Mouse (Mus musculus) ovary, postnatal 36 days (tissue): ENCODE measurements around the gene Scp2.
"Not testable (repeated sequence)": the region's sequence is repeated elsewhere in the genome, so short reads cannot be mapped to it uniquely, and the experiment has no call there.

Experiments used
- DNase-seq: peaks from one replicate; pipeline ENCODE4 v3.0.0; 2022; ENCODE audit warnings: low spot score, mixed read lengths

The Scp2 gene

GRCm38 (mm10) chr4:108096345-108096744 is 48.5 kb downstream of the Scp2 start, which contains the start of gene Podn:
Gene Podn, minus strand, starts transcription at chr4:108096445.
- no peak for DNase-seq

GRCm38 (mm10) chr4:108092741-108093397 is 51.9 kb downstream of the Scp2 start:
- no peak for DNase-seq

- DNase-seq: no peak
These were observed 60.8 kb downstream of the Scp2 start for GRCm38 (mm10) chr4:108083993-108084392.

- DNase-seq: no peak
These were observed 61.6 kb downstream of the Scp2 start for GRCm38 (mm10) chr4:108083032-108083735.

- DNase-seq: no peak
These were observed 62.4 kb downstream of the Scp2 start for GRCm38 (mm10) chr4:108082401-108082806.

GRCm38 (mm10) chr4:108080876-108081275 is 63.9 kb downstream of the Scp2 start:
- DNase-seq: no peak

- DNase-seq: no peak
These were observed 65.0 kb downstream of the Scp2 start for GRCm38 (mm10) chr4:108079762-108080161.

- DNase-seq: not testable (repeated sequence)
These were observed 65.6 kb downstream of the Scp2 start for GRCm38 (mm10) chr4:108079191-108079590.

- DNase-seq: no peak
These were observed 67.4 kb downstream of the Scp2 start for GRCm38 (mm10) chr4:108077224-108077955.

- DNase-seq: no peak
These were observed 70.5 kb downstream of the Scp2 start for GRCm38 (mm10) chr4:108074204-108074823.

GRCm38 (mm10) chr4:108072086-108072485 is 72.7 kb downstream of the Scp2 start:
- DNase-seq: no peak

GRCm38 (mm10) chr4:108071235-108071901 is 73.4 kb downstream of the Scp2 start:
- peak; percentile 96 for DNase-seq

GRCm38 (mm10) chr4:108070723-108071122 is 74.1 kb downstream of the Scp2 start:
- DNase-seq: peak; percentile 9

- no peak for DNase-seq
These were observed 74.5 kb downstream of the Scp2 start for GRCm38 (mm10) chr4:108070286-108070685.

GRCm38 (mm10) chr4:108068081-108068480 is 76.7 kb downstream of the Scp2 start:
- no peak for DNase-seq

- DNase-seq: no peak
These were observed 77.5 kb downstream of the Scp2 start for GRCm38 (mm10) chr4:108067261-108067660.

GRCm38 (mm10) chr4:108066569-108066968 is 78.2 kb downstream of the Scp2 start:
- DNase-seq: no peak

- DNase-seq: no peak
These were observed 79.5 kb downstream of the Scp2 start for GRCm38 (mm10) chr4:108065176-108065844.

GRCm38 (mm10) chr4:108063616-108064015 is 81.2 kb downstream of the Scp2 start:
- DNase-seq: no peak

- no peak for DNase-seq
These were observed 82.3 kb downstream of the Scp2 start for GRCm38 (mm10) chr4:108062524-108062923.

- DNase-seq: no peak
These were observed 84.0 kb downstream of the Scp2 start for GRCm38 (mm10) chr4:108060774-108061173.
